Mouse (Mus musculus): ENCODE measurements around the gene Psme3. TPM values are rescaled to one million over a fixed set of nuclear protein-coding genes. Genes with fewer than 3 reads are reported as not detected.

The Psme3 gene
- total and polyA plus RNA-seq, 2 experiments from 2014 or later = 80.9 to 88.0 TPM

- Histone ChIP-seq H3K36me3 (ENCODE audit: insufficient read depth) (no peaks in the 10 kb centered on the region), H3K4me3 (ENCODE audit: low read depth, low read length) (no peak overlapping the region), H3K9ac (no peak overlapping the region), H3K4me2 (ENCODE audit: low read depth) (no peak overlapping the region), H3K27ac (ENCODE audit: low read depth, low read length) (no peak overlapping the region), H3K27me3 (ENCODE audit: insufficient read depth, low read length) (no peaks in the 10 kb centered on the region), H3K4me1 (ENCODE audit: insufficient read depth) (no peaks in the 10 kb centered on the region), H3K9me3 (ENCODE audit: low read length) (no peaks in the 10 kb centered on the region)
- 86% methylated on average over 9 of the region's 9 CpGs for WGBS
- ATAC-seq (no peak), DNase-seq (no peak)
- no peak for TF ChIP-seq CTCF (IDR thresholded peaks at IDR 0.05; ENCODE audit: low read depth)
These were observed 19.7 kb downstream of the Psme3 start for GRCm38 (mm10) chr11:101335685-101336084.

DNA sequence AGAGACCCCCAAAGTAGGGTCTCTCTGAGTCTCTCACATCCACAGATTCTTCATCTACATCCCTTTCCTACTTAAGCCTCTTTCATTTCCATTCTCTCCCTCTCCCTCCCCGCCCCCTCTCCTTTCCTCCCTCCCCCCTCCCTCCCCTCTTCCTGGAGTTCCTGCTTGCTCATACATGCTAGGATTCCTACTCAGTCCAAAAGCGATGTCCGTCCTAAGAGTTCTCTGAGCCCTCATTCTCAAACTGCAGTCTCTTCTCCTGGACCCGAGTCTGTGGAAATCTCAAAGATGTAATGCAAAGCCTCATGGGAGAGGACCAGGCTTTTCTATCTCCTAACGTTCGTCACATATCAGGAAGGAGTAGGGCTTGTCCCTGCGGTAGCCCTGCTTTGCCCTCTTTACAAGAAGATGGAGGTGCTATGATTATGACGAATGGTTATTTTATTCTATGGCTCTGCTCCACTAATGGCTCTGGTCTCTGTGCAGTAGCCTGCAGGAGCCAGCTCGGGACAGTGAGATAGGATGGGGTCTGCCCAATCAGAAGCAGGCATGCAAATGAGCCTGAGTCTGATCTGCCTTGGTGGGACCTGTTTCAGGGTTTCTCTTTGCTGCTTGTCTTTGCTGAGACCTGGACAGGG lies 22.2 kb downstream of the Psme3 start:
- peak overlapping the region; percentile 58 for H3K4me2 ChIP-seq (ENCODE audit: low read depth)
- peak overlapping the region; percentile 40 for H3K4me3 ChIP-seq (ENCODE audit: low read depth, low read length)
- no peaks in the 10 kb centered on the region for H3K4me1 ChIP-seq (ENCODE audit: insufficient read depth)
- H3K9ac ChIP-seq = peak overlapping the region; percentile 43; the same call in 1 of the 2 replicates
- WGBS = 1% methylated on average over 9 of the region's 9 CpGs
- H3K36me3 ChIP-seq (ENCODE audit: insufficient read depth) = no peaks in the 10 kb centered on the region
- H3K9me3 ChIP-seq (ENCODE audit: low read length) = no peaks in the 10 kb centered on the region
- TF ChIP-seq CTCF (IDR thresholded peaks at IDR 0.05; ENCODE audit: low read depth) = no peak
- peak; percentile 95 for ATAC-seq
- H3K27me3 ChIP-seq (ENCODE audit: insufficient read depth, low read length) = no peaks in the 10 kb centered on the region
- peak; percentile 69 for DNase-seq
- H3K27ac ChIP-seq (ENCODE audit: low read depth, low read length) = peak overlapping the region; percentile 60

DNA sequence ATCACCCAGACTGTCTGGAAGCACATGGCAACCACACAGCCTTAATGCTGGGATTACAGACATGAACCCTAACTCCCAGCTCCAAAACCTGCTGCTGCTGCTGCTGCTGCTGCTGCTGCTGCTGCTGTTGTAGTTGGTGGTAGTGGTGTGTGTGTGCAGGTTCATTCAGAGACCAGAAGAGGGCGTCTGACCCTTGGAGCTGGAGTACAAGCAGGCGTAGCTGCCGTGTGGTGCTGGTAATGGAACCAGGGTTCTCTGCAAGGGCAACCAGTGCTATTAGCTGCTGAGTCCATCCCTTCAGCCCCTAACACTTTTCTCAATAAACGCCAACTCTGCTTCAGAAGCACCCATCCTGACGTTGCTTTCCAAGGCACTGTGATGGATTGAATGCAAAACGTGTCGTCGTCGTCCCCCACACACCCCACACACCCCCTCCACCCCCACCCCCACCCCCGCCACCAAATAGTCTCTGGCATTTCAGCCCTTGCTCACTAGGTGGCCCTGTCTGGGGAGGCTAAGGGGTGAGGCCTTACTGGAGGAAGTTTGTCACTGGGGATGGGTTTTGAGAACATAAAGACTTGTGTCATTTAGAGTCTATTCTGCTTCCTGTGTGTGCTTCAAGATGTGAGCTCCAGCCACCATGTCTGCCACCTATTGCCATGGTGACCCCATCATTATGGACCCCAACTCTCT lies 31.2 kb downstream of the Psme3 start:
- no peaks in the 10 kb centered on the region for H3K36me3 ChIP-seq (ENCODE audit: insufficient read depth)
- H3K9me3 ChIP-seq (ENCODE audit: low read length) = no peaks in the 10 kb centered on the region
- no peak overlapping the region for H3K27ac ChIP-seq (ENCODE audit: low read depth, low read length)
- no peaks in the 10 kb centered on the region for H3K4me1 ChIP-seq (ENCODE audit: insufficient read depth)
- ATAC-seq (no peak), DNase-seq (no peak)
- TF ChIP-seq CTCF (IDR thresholded peaks at IDR 0.05; ENCODE audit: low read depth) = no peak
- no peak overlapping the region for H3K4me3 ChIP-seq (ENCODE audit: low read depth, low read length)
- H3K27me3 ChIP-seq (ENCODE audit: insufficient read depth, low read length) = no peaks in the 10 kb centered on the region
- H3K9ac ChIP-seq = no peak overlapping the region
- H3K4me2 ChIP-seq (ENCODE audit: low read depth) = no peak overlapping the region
- WGBS = 77% methylated on average over 10 of the region's 10 CpGs

- DNase-seq (no peak), ATAC-seq (no peak)
- Histone ChIP-seq H3K4me2 (ENCODE audit: low read depth) (no peak overlapping the region), H3K4me3 (ENCODE audit: low read depth, low read length) (no peak overlapping the region), H3K36me3 (ENCODE audit: insufficient read depth) (no peaks in the 10 kb centered on the region), H3K4me1 (ENCODE audit: insufficient read depth) (no peaks in the 10 kb centered on the region), H3K27ac (ENCODE audit: low read depth, low read length) (no peak overlapping the region), H3K27me3 (ENCODE audit: insufficient read depth, low read length) (no peaks in the 10 kb centered on the region), H3K9ac (no peak overlapping the region), H3K9me3 (ENCODE audit: low read length) (no peaks in the 10 kb centered on the region)
- 76% methylated on average over 7 of the region's 7 CpGs for WGBS
- TF ChIP-seq CTCF (IDR thresholded peaks at IDR 0.05; ENCODE audit: low read depth) = no peak
These were observed 32.8 kb downstream of the Psme3 start for GRCm38 (mm10) chr11:101348774-101349173.

GRCm38 (mm10) chr11:101349216-101349615 lies 33.2 kb downstream of the Psme3 start:
- Histone ChIP-seq H3K4me3 (ENCODE audit: low read depth, low read length) (no peak overlapping the region), H3K4me2 (ENCODE audit: low read depth) (no peak overlapping the region), H3K9ac (no peak overlapping the region), H3K9me3 (ENCODE audit: low read length) (no peaks in the 10 kb centered on the region), H3K27me3 (ENCODE audit: insufficient read depth, low read length) (no peaks in the 10 kb centered on the region), H3K4me1 (ENCODE audit: insufficient read depth) (no peaks in the 10 kb centered on the region), H3K27ac (ENCODE audit: low read depth, low read length) (no peak overlapping the region), H3K36me3 (ENCODE audit: insufficient read depth) (no peaks in the 10 kb centered on the region)
- no peak for TF ChIP-seq CTCF (IDR thresholded peaks at IDR 0.05; ENCODE audit: low read depth)
- DNase-seq (no peak), ATAC-seq (no peak)
- 89% methylated on average over 3 of the region's 3 CpGs for WGBS

- Histone ChIP-seq H3K27ac (ENCODE audit: low read depth, low read length) (no peak overlapping the region), H3K27me3 (ENCODE audit: insufficient read depth, low read length) (no peaks in the 10 kb centered on the region), H3K9me3 (ENCODE audit: low read length) (no peaks in the 10 kb centered on the region), H3K36me3 (ENCODE audit: insufficient read depth) (no peaks in the 10 kb centered on the region), H3K9ac (no peak overlapping the region), H3K4me2 (ENCODE audit: low read depth) (no peak overlapping the region), H3K4me1 (ENCODE audit: insufficient read depth) (no peaks in the 10 kb centered on the region), H3K4me3 (ENCODE audit: low read depth, low read length) (no peak overlapping the region)
- DNase-seq (no peak), ATAC-seq (no peak)
- no peak for TF ChIP-seq CTCF (IDR thresholded peaks at IDR 0.05; ENCODE audit: low read depth)
- 71% methylated on average over 11 of the region's 11 CpGs for WGBS
These were observed 35.2 kb downstream of the Psme3 start for GRCm38 (mm10) chr11:101351100-101351720.

- no peak for ATAC-seq
- Histone ChIP-seq H3K4me1 (ENCODE audit: insufficient read depth) (no peaks in the 10 kb centered on the region), H3K4me3 (ENCODE audit: low read depth, low read length) (no peak overlapping the region), H3K27me3 (ENCODE audit: insufficient read depth, low read length) (no peaks in the 10 kb centered on the region), H3K9ac (no peak overlapping the region), H3K9me3 (ENCODE audit: low read length) (no peaks in the 10 kb centered on the region), H3K4me2 (ENCODE audit: low read depth) (no peak overlapping the region), H3K27ac (ENCODE audit: low read depth, low read length) (no peak overlapping the region), H3K36me3 (ENCODE audit: insufficient read depth) (no peaks in the 10 kb centered on the region)
- no peak for TF ChIP-seq CTCF (IDR thresholded peaks at IDR 0.05; ENCODE audit: low read depth)
- 75% methylated on average over 3 of the region's 3 CpGs for WGBS
- DNase-seq = no peak
These were observed 35.7 kb downstream of the Psme3 start for GRCm38 (mm10) chr11:101351721-101352111.

All from forebrain, postnatal 0 days (tissue).